Mouse (Mus musculus) heart, postnatal 36 days (tissue): ENCODE data around the gene Eif3b. TPM values are rescaled to one million over a fixed set of nuclear protein-coding genes. Genes with fewer than 3 reads are reported as not detected.
"Not testable (repeated sequence)": the region's sequence is repeated elsewhere in the genome, so short reads cannot be mapped to it uniquely, and the experiment has no call there.

Experiments
- DNase-seq, 2 experiments: peaks; one replicate each; pipeline ENCODE4 v3.0.0; 2021 to 2022
- intact Hi-C: fragments of 180-260 bp; cut with DNase I; formaldehyde crosslinking; loops from one replicate; pipeline ENCODE4 v1.15.1; 2025
- total RNA-seq, 2 experiments: library from RNA; stranded (reverse); gene quantifications; 2 replicates each; pipeline ENCODE4 v1.2.3; 2021

The Eif3b gene
- total RNA-seq, 2 experiments from 2014 or later: 89.8 to 97.7 TPM

DNA sequence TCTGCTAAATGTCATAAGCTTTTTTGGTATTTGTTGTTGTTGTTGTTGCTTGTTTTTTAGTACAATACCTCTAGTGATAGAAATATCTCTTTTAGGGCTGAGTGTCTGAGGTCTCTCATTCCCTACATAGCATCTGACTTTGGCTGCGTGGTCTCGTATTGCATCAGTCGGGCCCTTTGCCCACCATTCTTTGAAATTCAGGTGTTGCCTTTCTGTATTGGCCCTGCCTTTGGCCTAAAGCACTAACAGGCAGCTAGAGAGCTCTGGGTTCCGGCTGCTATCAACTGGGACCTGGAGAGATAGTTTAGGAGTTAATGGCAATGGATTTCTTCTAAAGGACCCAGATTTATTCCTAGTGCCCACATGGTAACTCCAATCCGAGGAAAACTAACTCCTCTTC lies 27.1 kb upstream of the Eif3b start:
- intact Hi-C loops: no loop called here
- no peak for DNase-seq

GRCm38 (mm10) chr5:140392701-140393100 lies 26.4 kb upstream of the Eif3b start:
- intact Hi-C loops: no loop called here
- no peak for DNase-seq

GRCm38 (mm10) chr5:140396166-140396940 lies 22.8 kb upstream of the Eif3b start:
- intact Hi-C loops: loop anchor here (2.0 kb wide), 1 partner anchor 60 kb away; no protein-coding TSS in a partner anchor

DNA sequence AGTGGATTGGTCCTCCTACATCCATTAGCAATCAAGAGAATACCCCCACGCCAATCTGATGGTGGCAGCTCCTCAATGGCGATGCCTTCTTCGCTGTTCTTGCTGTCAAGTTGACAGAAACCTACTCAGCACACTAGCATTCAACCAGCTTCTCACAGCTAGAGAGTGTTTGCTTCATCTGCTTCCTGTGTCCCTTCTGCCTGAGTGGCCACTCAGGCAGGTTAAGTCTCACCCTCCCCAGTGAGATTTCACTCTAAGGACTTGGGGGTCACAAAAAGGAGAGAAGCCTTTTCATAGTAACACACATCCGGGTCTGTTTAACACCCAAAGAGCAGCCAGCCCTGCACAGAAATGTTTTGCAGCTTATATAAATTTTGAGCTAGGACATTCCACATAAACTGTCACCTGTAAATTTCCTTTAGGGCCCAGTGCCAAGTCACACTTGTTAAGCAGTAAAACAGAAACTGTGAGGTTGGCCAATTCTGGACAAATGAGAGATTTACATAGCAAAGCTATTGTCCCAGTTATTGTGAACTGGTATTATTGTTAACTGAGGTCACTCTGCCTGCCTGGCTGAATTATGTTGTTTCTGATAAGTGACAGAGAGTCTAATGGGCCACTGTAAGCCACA lies 16.4 kb upstream of the Eif3b start:
- intact Hi-C loops: no loop called here
- no peak for DNase-seq

More at GRCm38 (mm10) chr5:140396166-140396940, 22.8 kb upstream of the Eif3b start:
- peak in 1 of 2 experiments; percentile 41 for DNase-seq

- no peak for DNase-seq
- intact Hi-C loops: loop anchor here (5.0 kb wide), 1 partner anchor 568 kb away; no protein-coding TSS in a partner anchor
Measured at GRCm38 (mm10) chr5:140405126-140405525, 14.0 kb upstream of the Eif3b start.

- no peak for DNase-seq
- intact Hi-C loops: loop anchor here (5.0 kb wide), 1 partner anchor 569 kb away; no protein-coding TSS in a partner anchor
Measured at GRCm38 (mm10) chr5:140406666-140407065, 12.5 kb upstream of the Eif3b start.

- intact Hi-C loops: loop anchor here (5.0 kb wide), 1 partner anchor 572 kb away; no protein-coding TSS in a partner anchor
- no peak for DNase-seq
Measured at GRCm38 (mm10) chr5:140408801-140409200, 10.3 kb upstream of the Eif3b start.

- DNase-seq: peak; percentile 55 to 72
- intact Hi-C loops: loop anchor here (5.0 kb wide), 1 partner anchor 79 kb away; the partner anchor contains the start of gene Mrm2
Measured at GRCm38 (mm10) chr5:140411339-140411738, 7.8 kb upstream of the Eif3b start.

DNA sequence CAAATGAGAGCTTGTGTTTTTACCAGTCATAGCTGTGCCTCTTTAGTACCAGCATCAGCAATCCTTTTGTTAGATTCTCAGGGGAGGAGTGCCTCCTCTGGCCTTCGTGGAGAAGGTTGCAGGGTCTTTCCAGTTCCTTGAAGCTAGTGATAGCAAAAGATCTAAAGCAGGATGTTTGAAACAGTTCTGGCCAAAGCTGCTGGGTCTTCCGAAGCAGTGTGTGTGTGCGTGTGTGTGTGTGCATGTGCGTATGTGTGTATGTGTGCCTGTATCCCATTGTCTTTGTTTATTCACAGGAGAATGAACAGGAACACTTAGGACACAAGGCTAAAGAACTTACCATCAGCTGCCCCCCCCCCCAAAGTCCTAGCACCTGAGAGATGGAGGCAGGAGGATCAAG lies 4.5 kb upstream of the Eif3b start:
- intact Hi-C loops: loop anchor here (5.0 kb wide), 3 partner anchors 82 to 418 kb away; partner anchors contain the start of genes Gna12 and Mrm2
- DNase-seq: no peak

DNA sequence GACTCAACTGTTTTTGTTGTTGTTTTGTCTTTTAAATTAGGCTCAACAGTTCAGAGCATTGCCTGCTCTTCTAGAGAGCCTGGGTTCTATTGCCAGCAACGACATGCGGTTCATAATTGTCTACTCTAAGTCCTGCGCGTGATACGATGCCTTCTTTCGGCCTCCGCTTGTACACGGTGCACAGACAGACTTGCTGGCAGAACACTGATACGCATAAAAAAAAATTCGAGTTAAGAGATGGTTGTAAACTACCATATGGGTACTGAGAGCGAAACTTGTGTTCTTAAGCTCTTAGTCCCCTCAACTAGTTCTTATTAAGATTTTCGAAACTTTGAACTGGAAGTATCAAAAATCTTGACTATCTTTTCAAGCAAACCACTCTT lies 1.0 kb upstream of the Eif3b start:
- DNase-seq: peak in 1 of 2 experiments; percentile 10
- intact Hi-C loops: loop anchor here (2.0 to 5.0 kb wide), 4 partner anchors 29 to 414 kb away; partner anchors contain the start of genes Chst12, Gna12 and Snx8

GRCm38 (mm10) chr5:140419442-140420080 lies 433 bp downstream of the Eif3b start:
- DNase-seq: no peak
- intact Hi-C loops: loop anchor here (2.0 to 5.0 kb wide), 6 partner anchors 31 to 413 kb away; partner anchors contain the start of genes Brat1, Chst12, Gna12 and Snx8

GRCm38 (mm10) chr5:140420616-140421015 lies 1.5 kb downstream of the Eif3b start:
- intact Hi-C loops: loop anchor here (5.0 kb wide), 2 partner anchors 197 to 287 kb away; partner anchors contain the start of gene Brat1

DNA sequence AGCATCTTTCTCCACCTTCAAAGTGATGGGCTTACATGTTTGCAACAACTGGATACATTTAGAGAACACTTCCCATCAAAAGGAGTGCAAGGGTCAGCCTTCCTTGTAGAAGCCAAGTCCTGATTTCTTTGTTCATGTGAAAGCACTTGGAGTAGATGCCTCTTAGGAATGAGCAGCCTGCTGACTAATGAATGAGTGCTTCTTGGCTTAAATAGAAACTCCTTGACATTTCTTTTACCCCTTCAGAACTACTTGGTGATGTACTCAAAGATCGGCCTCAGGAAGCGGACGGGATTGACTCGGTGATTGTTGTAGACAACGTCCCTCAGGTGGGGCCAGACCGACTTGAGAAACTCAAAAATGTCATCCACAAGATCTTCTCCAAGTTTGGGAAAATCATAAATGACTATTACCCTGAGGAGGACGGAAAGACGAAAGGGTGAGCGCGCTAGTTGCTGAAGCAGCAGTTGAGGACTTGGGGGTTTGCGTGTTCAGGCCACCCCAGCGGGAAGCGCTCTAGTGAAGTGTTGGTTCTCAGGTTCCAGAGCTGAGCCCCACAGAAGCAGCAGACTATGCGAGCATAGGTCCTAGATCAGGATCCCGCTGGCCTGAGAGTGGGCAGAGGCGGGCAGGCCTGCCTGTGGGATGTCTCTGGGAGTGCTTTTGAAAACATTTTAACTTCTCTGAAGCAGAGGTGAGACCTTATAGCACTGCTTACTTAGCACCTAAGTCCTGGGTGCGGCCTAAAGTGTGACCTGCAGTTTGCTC lies 6.1 kb downstream of the Eif3b start:
- DNase-seq: no peak
- intact Hi-C loops: no loop called here

More at GRCm38 (mm10) chr5:140420616-140421015, 1.5 kb downstream of the Eif3b start:
- no peak for DNase-seq

DNA sequence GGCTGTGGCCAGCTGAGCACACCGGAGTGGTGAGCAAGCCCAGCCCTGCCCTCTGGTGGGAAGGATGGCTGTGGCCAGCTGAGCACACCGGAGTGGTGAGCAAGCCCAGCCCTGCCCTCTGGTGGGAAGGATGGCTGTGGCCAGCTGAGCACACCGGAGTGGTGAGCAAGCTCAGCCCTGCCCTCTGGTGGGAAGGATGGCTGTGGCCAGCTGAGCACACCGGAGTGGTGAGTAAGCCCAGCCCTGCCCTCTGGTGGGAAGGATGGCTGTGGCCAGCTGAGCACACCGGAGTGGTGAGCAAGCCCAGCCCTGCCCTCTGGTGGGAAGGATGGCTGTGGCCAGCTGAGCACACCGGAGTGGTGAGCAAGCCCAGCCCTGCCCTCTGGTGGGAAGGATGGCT lies 20.0 kb downstream of the Eif3b start:
- intact Hi-C loops, DNase-seq: not testable (repeated sequence)

DNA sequence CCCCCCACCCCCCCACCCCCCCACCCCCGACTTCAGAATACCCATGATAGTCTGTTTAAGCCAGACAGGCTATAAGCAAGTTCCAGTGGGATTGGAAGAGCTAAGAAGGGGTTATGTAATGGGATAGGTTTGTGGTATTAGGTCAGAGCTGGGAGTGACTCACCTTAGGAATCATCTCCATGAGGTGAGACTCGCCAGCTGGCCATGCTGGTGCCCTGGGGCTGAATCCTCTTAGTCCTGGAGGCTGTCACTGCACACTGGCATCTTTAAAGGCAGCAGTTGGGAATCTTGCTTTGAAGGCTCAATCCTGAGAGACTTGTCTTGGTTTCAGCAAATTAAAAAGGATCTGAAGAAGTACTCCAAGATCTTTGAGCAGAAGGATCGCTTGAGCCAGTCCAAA lies 22.3 kb downstream of the Eif3b start:
- DNase-seq: no peak
- intact Hi-C loops: no loop called here

DNA sequence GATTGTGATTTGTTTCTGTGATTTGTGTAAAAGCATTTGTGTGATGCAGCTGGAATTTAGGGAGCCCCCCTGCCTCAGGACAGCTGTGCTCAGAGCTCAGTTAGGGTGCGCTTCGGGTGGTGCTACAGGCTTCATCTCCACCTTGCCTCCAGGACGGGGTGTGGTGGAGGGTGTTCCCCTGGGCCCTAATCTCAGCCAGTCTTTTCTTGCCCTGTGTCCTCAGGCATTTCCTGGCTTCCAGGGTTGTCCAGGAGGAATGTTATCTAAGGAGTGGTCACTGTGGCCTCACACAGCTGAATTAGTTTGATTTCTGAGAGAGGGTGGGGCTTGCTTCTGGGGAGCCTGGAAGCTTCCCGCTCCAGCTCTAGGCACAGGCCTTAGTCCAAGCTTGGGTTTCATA lies 24.9 kb downstream of the Eif3b start:
- no peak for DNase-seq
- intact Hi-C loops: no loop called here

DNA sequence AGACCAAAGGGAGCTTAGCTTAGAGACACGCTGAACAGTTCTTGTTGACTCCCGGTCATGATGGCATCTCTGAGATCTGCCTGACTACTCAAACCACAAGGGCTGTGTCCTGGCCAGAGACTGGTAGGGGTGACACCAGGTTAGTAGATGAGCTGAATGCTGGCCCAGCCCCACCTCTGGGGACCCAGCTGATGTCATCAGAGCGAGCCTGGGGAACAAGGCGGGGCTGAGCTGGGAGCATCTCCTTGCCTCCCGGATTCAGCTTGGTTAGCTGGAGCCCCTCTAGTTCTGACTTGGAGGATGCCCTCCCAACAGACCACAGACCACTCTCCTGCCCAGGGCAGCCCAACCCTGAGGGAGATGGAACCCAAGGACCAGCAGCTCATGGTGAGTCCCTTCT lies 26.2 kb downstream of the Eif3b start, which contains the start of gene Gm4869:
TSS of gene Gm4869 (plus strand) at position 301 of the 400 bp plus-strand sequence.
- intact Hi-C loops: no loop called here
- no peak for DNase-seq

- intact Hi-C loops: no loop called here
- no peak for DNase-seq
Measured at GRCm38 (mm10) chr5:140446054-140446453, 26.9 kb downstream of the Eif3b start.

- intact Hi-C loops: no loop called here
- DNase-seq: no peak
Measured at GRCm38 (mm10) chr5:140454488-140454887, 35.4 kb downstream of the Eif3b start.

DNA sequence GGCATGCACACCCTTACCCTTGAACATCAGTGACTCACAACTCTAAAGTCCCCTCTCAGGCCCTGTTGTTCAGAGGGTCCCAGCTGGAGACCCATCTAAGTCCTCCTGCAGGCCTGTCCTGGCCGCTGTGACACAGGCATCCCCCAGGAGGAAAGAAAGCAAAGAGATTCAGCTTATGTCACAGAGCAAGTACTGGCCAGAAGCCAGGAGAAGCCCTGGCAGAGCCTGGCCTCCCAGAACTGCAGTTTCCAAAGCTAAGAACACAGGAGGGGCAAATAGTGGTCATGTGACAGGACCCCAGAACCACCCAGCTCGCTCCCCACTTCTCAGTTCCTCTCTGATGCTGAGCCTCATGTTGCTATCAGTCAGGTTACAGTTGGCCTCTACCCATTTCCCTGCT lies 36.3 kb downstream of the Eif3b start:
- intact Hi-C loops: no loop called here
- no peak for DNase-seq
